Mouse (Mus musculus) thymus, adult 18-20 months (tissue): Measurements from ENCODE around the gene Matn1.

ENCODE experiments used
- DNase-seq, 2 experiments: peaks; one replicate each; pipeline ENCODE4 v3.0.0; 2022; ENCODE audit warnings: mixed read lengths in 2 of 2

The Matn1 gene

GRCm38 (mm10) chr4:130918805-130919749 is 25.1 kb upstream of the Matn1 start:
- no peak for DNase-seq

DNA sequence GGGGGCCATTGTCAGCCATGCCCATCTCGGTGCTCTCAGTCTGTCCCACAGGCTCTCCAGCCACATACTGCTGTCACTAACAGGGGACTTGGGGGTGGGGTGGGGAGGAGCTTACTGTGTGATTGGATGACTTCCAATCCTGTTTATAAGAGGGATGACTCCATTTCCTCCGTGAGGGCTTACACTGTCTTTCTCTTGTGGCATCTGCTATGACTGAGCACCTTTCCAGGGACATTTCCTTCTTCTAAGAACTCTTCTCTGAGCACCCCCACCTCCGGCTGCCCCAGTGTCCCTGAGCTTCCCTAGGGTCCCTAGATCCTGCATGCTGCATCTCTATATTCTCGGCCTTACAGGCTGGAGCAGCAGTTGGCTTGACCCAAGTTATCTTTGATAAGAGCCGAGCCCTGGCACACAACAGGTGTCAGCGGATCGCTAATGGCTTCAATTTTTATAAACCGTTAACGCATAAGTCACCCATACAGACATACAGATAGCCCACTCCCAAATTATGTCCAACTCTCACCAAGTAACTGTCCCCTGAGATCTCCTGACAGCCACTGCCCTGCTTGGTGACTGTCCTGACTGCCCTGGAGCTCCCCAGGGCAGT is 24.3 kb upstream of the Matn1 start:
- no peak for DNase-seq

- DNase-seq = peak; percentile 75 to 85
Measured at GRCm38 (mm10) chr4:130920951-130921693, 23.1 kb upstream of the Matn1 start.

- DNase-seq = peak; percentile 35 to 65
Measured at GRCm38 (mm10) chr4:130921986-130922385, 22.2 kb upstream of the Matn1 start.

GRCm38 (mm10) chr4:130926274-130926673 is 17.9 kb upstream of the Matn1 start:
- DNase-seq = no peak

GRCm38 (mm10) chr4:130927821-130928220 is 16.4 kb upstream of the Matn1 start:
- no peak for DNase-seq

GRCm38 (mm10) chr4:130942644-130943043 is 1.5 kb upstream of the Matn1 start:
- no peak for DNase-seq

DNA sequence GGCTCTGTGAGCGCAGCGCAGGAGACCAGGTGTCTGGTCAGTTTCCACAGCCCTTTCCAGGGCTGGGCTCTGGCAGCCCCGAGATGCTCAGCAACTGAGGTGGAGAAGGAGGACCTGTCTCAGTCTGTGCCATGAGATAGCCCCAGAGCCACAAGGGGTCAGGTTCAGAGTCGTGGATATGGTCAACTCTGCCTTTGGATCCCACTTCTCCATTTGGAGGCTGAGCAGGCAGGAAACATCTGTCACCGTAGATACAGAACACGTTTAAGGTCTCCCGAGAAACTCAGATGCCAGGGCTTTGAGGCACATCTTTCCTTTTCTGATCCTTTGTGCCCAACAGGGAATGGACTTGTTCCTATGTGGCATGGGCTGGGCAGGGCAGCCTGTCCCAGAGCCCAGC is 594 bp downstream of the Matn1 start:
- no peak for DNase-seq

DNA sequence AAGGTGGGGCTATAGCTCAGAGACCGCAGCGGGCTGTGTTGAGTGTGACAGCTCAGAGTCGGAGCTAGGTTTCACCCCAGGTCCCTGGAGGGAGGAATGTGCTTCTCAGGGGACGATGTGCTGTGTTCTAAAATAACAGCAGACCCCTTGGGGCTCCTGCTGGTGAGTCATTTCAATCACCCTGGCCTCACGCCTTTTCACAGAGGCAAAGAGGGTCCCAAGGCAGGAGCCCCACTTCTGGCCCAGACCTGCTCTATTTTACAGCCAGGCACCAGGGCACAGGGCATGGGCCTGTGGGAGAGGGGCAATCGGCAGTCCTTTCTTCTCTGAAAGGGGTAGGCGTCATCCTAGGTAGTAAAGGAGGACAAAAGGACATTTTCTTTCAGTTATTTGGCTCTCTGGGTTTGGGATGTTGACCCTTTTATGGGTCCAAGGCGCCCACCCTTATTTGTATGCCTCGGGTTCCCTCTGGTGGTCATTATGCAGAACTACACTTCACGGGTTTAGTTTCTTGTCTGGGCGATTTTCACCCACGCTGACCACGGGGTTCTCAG is 3.0 kb downstream of the Matn1 start:
- DNase-seq = no peak

GRCm38 (mm10) chr4:130949821-130950384 is 5.7 kb downstream of the Matn1 start:
- DNase-seq = no peak

DNA sequence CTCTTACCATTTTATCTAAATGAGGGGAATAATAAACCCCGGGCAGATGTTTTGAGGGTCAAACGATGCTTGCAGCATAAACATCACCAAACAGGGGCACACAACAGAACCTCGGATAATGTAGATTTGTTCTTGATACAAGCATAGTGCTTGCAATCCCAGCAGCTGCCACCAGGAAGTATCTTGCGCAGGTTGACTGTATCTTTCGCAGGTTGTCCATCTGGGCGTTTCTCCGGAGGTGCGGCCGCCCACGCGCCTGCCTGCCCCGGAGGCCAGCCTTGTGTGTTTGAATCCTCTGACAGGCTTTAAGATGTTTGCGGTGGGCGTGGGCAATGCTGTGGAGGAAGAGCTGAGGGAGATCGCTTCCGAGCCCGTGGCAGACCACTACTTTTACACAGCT is 8.3 kb downstream of the Matn1 start:
- no peak for DNase-seq

- DNase-seq = no peak
Measured at GRCm38 (mm10) chr4:130957156-130957555, 13.0 kb downstream of the Matn1 start.

DNA sequence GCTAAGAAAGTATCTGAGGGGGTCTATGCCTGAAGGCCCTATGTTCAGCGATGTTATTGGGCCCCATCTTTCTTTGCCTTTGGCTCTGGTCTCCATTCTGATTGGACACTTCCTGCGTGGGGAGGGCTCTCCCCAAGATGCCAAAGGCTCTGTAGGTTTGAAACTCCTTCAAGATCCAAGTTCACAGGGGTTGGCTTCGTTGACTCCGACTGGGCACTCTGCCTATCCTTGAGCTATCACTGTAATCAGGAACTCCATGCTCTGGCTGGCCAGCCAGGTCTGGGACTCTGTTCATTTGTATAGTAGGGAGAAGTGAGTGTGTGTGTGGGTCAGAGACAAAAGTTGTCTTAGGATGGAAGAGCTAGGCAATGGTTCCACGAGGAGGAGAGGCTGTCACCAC is 14.6 kb downstream of the Matn1 start:
- no peak for DNase-seq

- no peak for DNase-seq
Measured at GRCm38 (mm10) chr4:130959678-130960077, 15.5 kb downstream of the Matn1 start.

DNA sequence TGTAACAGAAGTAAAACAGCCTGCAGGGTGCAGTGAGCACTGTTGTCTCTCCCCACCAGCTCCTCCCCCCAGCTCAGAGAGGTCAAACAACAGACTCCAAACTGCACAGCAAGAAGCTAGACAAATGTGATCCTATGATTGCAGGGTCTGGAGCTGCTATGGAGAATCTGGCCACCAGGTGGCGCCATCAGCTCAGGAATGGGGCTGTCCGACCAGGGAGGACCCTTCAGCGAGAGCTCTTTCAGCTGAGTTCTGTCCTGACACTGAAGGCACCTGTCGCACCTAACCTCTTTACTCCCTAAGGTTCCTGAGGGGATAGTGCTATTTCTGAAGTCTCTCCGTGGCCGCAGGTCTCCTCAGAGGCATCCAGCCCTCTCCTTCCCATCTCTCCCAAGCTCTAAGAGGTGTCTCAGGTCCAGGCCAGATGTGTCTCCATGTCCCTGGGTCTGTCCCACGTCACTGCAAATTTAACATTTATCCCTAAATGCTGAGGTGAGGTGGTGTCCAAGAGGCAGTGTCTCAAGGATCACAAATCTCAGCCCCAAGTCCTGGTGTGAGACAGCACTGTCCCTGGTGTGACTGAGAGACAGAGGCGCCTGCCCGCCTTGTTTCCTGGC is 16.0 kb downstream of the Matn1 start:
- DNase-seq = peak; percentile 36 to 42

DNA sequence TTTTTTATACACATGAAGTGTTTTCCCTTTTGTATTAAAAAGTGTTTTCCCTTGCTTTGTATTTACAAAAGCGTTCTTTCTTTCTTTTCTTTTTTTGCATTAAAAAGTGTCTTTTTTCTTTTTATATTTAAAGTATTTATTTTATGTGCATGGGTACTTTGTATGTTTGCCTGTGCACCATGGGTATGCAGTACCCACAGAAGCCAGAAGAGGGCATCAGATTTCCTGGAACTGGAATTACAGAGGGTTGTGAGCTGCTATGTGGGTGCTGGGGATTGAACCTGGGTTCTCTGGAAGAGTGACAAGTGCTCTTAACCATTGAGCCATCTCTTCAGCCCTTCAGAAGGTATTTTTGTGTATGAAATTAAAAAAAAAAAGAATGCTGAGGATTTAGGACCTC is 27.1 kb downstream of the Matn1 start:
- DNase-seq = no peak

DNA sequence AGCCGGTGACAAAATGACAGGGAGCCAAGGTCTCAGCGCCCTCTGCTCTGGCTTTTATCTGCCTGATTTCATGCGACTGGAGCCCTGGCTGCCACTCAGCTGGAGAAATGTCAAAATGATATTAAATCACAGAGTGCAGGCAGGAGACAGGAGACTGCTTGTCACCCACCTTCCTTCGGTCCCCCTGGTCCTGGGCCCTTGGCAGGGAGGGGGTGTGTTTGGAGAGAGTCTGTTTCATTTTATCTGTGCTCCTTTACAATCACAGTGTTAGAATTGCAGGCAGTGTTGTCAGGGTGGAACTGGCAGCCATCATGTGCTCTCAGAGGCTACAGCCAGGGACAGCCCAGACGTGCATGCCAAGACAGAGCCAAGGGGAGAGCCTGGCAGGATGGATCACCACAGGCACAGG is 28.2 kb downstream of the Matn1 start:
- no peak for DNase-seq

DNA sequence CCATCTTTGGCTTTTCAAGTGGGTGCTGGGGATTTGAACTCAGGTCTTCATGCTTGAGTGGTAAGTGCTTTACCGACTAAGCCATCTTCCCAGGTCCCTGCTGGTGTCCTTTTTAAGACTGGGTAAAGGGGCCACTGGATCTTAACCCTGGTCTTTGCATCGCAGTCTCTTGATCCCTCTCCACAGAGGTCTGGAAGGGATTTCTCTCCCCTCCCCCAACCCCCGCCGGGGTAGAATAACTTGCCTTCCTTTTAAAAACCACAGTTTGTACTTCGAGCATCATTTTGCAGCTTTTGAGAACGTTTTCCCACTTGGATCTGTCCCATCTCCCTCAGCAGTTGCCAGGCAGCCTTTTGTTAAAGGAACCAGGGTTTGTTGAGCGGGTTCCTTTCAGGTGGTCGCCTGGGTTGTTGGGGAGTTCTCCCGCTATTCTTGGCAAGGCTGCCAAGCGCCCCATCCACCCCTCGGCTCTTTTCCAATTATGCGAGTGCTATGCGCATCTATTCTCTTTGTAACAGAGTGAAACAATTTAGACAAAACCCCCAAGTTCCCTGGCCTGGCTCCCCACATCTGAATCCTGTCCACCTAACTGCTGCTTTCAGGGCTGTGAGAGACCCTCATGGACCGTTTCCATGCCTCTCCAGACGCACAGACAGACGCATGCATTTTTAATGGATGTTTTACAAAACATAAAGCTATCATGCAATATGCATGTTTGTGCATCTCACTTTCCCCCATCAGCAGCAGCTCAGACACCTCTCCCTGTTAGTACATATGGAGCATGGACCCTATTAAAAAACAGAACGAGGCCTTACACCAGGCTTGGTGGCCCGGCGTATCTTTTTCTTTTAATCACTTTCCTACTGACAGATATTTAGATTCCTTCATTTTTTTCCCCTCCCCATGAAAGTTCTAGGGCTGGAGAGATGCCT is 29.4 kb downstream of the Matn1 start:
- DNase-seq = no peak

- DNase-seq = no peak
Measured at GRCm38 (mm10) chr4:130978981-130979380, 34.8 kb downstream of the Matn1 start.

DNA sequence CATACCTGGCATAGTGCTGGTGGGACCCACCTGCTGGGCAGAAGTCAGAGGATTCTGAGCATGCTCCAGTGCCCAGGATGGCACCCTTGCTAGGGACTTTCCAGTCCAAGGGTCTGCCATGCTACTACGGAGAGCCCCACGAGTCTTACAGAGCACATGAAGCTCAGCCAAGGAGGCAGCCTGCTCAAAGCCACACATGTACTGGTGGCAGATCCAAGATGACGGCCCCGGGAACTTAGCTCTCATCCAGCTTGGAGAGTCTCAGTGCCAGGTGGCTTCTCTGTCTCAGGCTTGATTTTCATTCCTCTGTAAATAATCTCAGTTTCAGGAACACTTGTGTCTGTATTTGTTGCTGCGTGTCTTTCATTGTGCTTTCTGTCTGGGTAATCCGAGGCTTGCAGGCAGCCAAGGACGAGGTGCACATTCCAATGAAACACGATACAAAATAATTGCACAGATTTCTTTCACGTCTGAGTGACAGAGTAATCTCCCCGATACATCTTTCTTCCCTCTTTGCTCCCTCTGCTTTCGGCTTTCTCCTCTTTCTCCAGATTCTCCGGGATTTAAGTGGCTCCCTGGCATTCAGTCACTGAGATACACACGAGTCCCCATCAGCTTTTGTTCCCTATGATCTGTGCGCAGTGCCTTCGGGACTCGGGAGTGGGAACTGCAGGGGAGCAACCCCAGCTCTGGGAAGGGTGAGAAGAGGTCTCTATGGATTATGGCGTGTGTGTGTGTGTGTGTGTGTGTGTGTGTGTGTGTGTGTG is 40.4 kb downstream of the Matn1 start:
- no peak for DNase-seq
